Comparison of ENCODE assay signal across 33 mouse cellular contexts in the genomic region with DNA sequence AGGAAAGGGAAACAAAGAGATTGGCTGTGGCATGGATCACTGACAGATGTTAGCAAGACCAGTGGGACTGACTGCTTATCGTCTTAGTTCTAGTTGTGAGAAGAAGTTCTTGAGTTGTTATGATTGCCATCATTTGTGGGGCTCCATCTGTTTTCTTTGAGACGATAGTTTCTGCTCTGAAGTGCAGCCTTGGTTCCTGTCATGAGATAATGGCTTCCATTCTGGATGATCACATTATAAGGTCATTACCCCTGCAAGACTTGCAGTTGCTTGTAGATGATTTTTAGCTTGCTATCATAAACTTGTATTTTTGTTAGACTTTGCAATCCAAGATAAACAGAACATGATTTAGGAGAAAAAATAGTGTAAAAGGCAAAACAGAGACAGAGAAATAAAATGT.
"Had no signal": no experiment of that assay in that cellular context is flagged by ENCODE, and none has a peak within 500 bp of the region (broad histone marks: within the 10 kb centered on the region; RNA-seq: fewer than 3 reads in every experiment).

No protein-coding gene starts in this region.

- H3K4me3 ChIP-seq: limb, embryonic 10.5 days; limb, embryonic 12.5 days; limb, embryonic 13.5 days; limb, embryonic 15.5 days; liver, embryonic 12.5 days; liver, embryonic 13.5 days; liver, embryonic 15.5 days; lung, embryonic 15.5 days; megakaryocyte, embryonic 14.5 days; midbrain, embryonic 10.5 days; midbrain, embryonic 12.5 days; midbrain, embryonic 13.5 days; midbrain, embryonic 15.5 days; myocyte; neural tube, embryonic 12.5 days; neural tube, embryonic 13.5 days had no signal

- DNase-seq: left cerebral cortex, postnatal 4 days; liver; liver, embryonic 13.5 days; liver, postnatal 0 days; lung, adult 18-20 months; lung, adult 2 months; lung, embryonic 14.5 days; lung, postnatal 10 days; lung, postnatal 14 days; lung, postnatal 36 days; lung, postnatal 4 days; midbrain, embryonic 14.5 days had no signal

- H3K4me2 ChIP-seq: limb, embryonic 12.5 days; limb, embryonic 13.5 days; limb, embryonic 15.5 days; liver, embryonic 11.5 days; liver, embryonic 12.5 days; liver, embryonic 13.5 days; liver, embryonic 15.5 days; lung, embryonic 14.5 days; lung, embryonic 15.5 days; midbrain, embryonic 11.5 days; midbrain, embryonic 12.5 days; midbrain, embryonic 13.5 days; midbrain, embryonic 15.5 days; neural tube, embryonic 12.5 days; neural tube, embryonic 13.5 days had no signal

- H3K4me1 ChIP-seq: limb, embryonic 10.5 days; limb, embryonic 12.5 days; limb, embryonic 13.5 days; limb, embryonic 15.5 days; liver, embryonic 12.5 days; liver, embryonic 13.5 days; liver, embryonic 15.5 days; lung, embryonic 15.5 days; megakaryocyte, embryonic 14.5 days; midbrain, embryonic 10.5 days; midbrain, embryonic 12.5 days; midbrain, embryonic 13.5 days; midbrain, embryonic 15.5 days; neural tube, embryonic 12.5 days; neural tube, embryonic 13.5 days had no signal

- H3K27me3 ChIP-seq: limb, embryonic 12.5 days; limb, embryonic 13.5 days; limb, embryonic 15.5 days; liver, embryonic 12.5 days; liver, embryonic 13.5 days; liver, embryonic 15.5 days; lung, embryonic 15.5 days; megakaryocyte, embryonic 14.5 days; midbrain, embryonic 12.5 days; midbrain, embryonic 13.5 days; midbrain, embryonic 15.5 days; neural tube, embryonic 12.5 days; neural tube, embryonic 13.5 days had no signal

- H3K9ac ChIP-seq: limb, embryonic 12.5 days; limb, embryonic 13.5 days; limb, embryonic 15.5 days; liver, embryonic 12.5 days; liver, embryonic 13.5 days; liver, embryonic 14.5 days; liver, embryonic 15.5 days; liver, postnatal 0 days; lung, embryonic 14.5 days; lung, embryonic 15.5 days; midbrain, embryonic 12.5 days; midbrain, embryonic 13.5 days; midbrain, embryonic 15.5 days; neural tube, embryonic 12.5 days; neural tube, embryonic 13.5 days had no signal

- H3K27ac ChIP-seq: limb, embryonic 10.5 days; limb, embryonic 12.5 days; limb, embryonic 13.5 days; limb, embryonic 15.5 days; liver, embryonic 12.5 days; liver, embryonic 13.5 days; liver, embryonic 14.5 days; liver, embryonic 15.5 days; lung, embryonic 15.5 days; macrophage; midbrain, embryonic 10.5 days; midbrain, embryonic 12.5 days; midbrain, embryonic 13.5 days; midbrain, embryonic 15.5 days; neural tube, embryonic 12.5 days; neural tube, embryonic 13.5 days had no signal

- H3K9me3 ChIP-seq: limb, embryonic 10.5 days; limb, embryonic 12.5 days; limb, embryonic 13.5 days; limb, embryonic 15.5 days; liver, embryonic 12.5 days; liver, embryonic 13.5 days; liver, embryonic 15.5 days; lung, embryonic 15.5 days; megakaryocyte, embryonic 14.5 days; midbrain, embryonic 10.5 days; midbrain, embryonic 12.5 days; midbrain, embryonic 13.5 days; midbrain, embryonic 15.5 days; neural tube, embryonic 12.5 days; neural tube, embryonic 13.5 days had no signal

- H3K36me3 ChIP-seq: limb, embryonic 10.5 days; limb, embryonic 12.5 days; limb, embryonic 13.5 days; limb, embryonic 15.5 days; liver, embryonic 12.5 days; liver, embryonic 13.5 days; liver, embryonic 15.5 days; lung, embryonic 15.5 days; midbrain, embryonic 10.5 days; midbrain, embryonic 12.5 days; midbrain, embryonic 13.5 days; midbrain, embryonic 15.5 days; neural tube, embryonic 12.5 days; neural tube, embryonic 13.5 days had no signal

- ATAC-seq: liver, embryonic 12.5 days; liver, postnatal 0 days; lung, postnatal 0 days; midbrain, embryonic 13.5 days; midbrain, embryonic 15.5 days; midbrain, embryonic 16.5 days had no signal
